Mouse (Mus musculus): ENCODE measurements around the gene Ankrd22. TPM values are rescaled to one million over a fixed set of nuclear protein-coding genes. Genes with fewer than 3 reads are reported as not detected.

Ankrd22 gene
- total and polyA plus RNA-seq, 3 experiments: 0.10 TPM; not detected in 2

DNA sequence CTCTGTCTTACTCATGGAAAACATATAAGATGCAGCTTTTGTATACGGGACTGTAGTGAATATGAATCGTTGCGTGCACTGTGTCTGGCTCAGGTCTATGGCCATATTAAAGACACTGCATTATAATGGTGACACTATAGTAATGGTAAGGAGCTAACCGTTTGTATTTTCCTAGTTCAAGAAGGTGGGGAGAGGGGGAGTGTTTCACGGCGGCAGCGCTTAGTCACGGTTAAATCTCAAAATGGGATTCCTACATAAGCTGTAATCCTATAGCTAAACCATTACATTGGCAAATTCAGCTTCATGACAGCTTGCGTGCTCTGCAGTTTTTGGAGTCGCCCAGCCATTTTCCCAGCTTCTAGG is 25.8 kb upstream of the Ankrd22 start:
- H3K4me1 ChIP-seq (ENCODE audit: control insufficient read depth, insufficient read depth, low read length): peaks cover 1% of the 10 kb centered on the region
- intact Hi-C loops (cut with DNase I): no loop called here
- H3K79me2 ChIP-seq (replicated peaks; ENCODE audit: control insufficient read depth, insufficient read depth, low read length): no peaks in the 10 kb centered on the region
- no peaks in the 10 kb centered on the region for H3K27me3 ChIP-seq (ENCODE audit: control insufficient read depth, insufficient read depth, low read length)
- H3K36me3 ChIP-seq (ENCODE audit: control insufficient read depth, insufficient read depth, low read length): no peaks in the 10 kb centered on the region
- TF ChIP-seq CTCF (IDR thresholded peaks at IDR 0.05) (no peak), EP300 (IDR thresholded peaks at IDR 0.05; ENCODE audit: insufficient read depth, low read depth, low read length) (no peak), POLR2A (IDR thresholded peaks at IDR 0.05; ENCODE audit: insufficient read depth, low read depth, low read length) (no peak)
- peak overlapping the region; percentile 59 for H3K9ac ChIP-seq (ENCODE audit: low read depth, low read length)
- no peak overlapping the region; the same call in 1 of the 2 replicates for H3K4me3 ChIP-seq
- WGBS: 64% methylated on average over 10 of the region's 10 CpGs
- no peak overlapping the region for H3K27ac ChIP-seq
- DNase-seq: no peak

DNA sequence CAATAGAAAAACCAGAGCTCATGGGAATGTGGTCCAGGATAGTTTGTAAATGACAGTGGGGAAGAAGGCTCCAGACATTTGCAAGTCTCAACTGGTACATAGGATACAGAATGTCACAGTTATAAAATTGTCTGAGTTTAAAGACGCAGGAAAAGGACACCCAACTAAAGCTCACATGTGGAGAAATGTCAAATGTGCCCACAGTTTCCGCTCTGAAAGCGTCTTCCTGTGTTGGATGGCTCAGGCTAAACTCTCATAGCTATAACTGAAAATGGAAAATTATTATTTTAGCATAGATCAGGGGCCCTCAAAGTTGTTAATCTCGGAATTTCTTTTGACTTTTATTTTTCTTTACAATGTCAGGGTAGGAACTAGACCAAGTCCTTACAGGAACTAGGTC is 21.0 kb upstream of the Ankrd22 start:
- Histone ChIP-seq H3K27me3 (ENCODE audit: control insufficient read depth, insufficient read depth, low read length) (no peaks in the 10 kb centered on the region), H3K4me3 (no peak overlapping the region), H3K4me1 (ENCODE audit: control insufficient read depth, insufficient read depth, low read length) (no peaks in the 10 kb centered on the region; the same call in 1 of the 2 replicates), H3K27ac (no peak overlapping the region), H3K9ac (ENCODE audit: low read depth, low read length) (no peak overlapping the region), H3K79me2 (replicated peaks; ENCODE audit: control insufficient read depth, insufficient read depth, low read length) (no peaks in the 10 kb centered on the region), H3K36me3 (ENCODE audit: control insufficient read depth, insufficient read depth, low read length) (no peaks in the 10 kb centered on the region)
- WGBS: 83% methylated on average over 4 of the region's 4 CpGs
- intact Hi-C loops (cut with DNase I): no loop called here
- no peak for TF ChIP-seq CTCF (IDR thresholded peaks at IDR 0.05)
- no peak for DNase-seq

DNA sequence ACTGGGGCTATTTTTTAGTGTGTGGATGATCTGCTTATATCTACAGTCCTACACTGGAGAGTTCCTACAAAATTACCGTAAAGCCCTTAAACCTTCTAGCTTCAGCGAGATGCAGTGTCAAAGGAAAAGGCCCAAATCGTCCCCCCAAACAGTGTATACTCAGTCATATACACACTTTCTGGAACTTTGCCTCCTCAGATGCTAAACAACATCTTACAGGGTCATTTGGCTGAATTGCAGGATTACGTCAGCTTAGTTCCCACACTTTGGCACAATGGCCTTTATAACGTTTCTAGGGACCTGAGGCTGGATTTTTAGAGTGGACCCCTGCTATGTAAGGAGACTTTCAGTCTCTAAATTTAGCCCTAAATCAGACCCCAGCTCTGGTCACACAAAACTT is 16.6 kb upstream of the Ankrd22 start:
- 75% methylated on average over 5 of the region's 5 CpGs for WGBS

DNA sequence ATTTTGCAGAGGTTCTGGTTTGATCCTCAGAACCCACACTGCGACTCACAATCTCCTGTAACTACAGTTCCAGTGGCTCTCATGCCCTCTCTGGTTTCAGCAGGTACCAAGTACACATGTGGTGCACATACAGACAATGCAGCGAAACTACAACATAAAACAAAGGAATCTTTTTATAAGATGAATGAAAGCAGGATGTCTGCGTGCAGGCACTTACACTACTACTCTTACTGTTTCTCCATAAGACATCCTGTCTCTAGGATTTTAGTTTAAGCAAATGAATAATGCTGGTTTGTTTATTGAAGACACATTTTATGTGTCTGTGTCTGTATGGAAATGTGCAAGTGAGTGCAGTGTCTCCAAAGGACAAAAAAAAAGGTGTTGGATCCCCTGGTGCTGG is 15.4 kb upstream of the Ankrd22 start:
- no peak overlapping the region for H3K4me3 ChIP-seq
- 78% methylated on average over 3 of the region's 3 CpGs for WGBS

More for the DNA sequence above, 16.6 kb upstream of the Ankrd22 start:
- TF ChIP-seq EP300 (IDR thresholded peaks at IDR 0.05; ENCODE audit: insufficient read depth, low read depth, low read length) (no peak), POLR2A (IDR thresholded peaks at IDR 0.05; ENCODE audit: insufficient read depth, low read depth, low read length) (no peak)
- no peak overlapping the region for H3K27ac ChIP-seq
- H3K9ac ChIP-seq (ENCODE audit: low read depth, low read length): no peak overlapping the region
- H3K36me3 ChIP-seq (ENCODE audit: control insufficient read depth, insufficient read depth, low read length): no peaks in the 10 kb centered on the region
- H3K79me2 ChIP-seq (replicated peaks; ENCODE audit: control insufficient read depth, insufficient read depth, low read length): no peaks in the 10 kb centered on the region
- DNase-seq: no peak
- H3K4me1 ChIP-seq (ENCODE audit: control insufficient read depth, insufficient read depth, low read length): no peaks in the 10 kb centered on the region
- no peak overlapping the region for H3K4me3 ChIP-seq
- no peaks in the 10 kb centered on the region for H3K27me3 ChIP-seq (ENCODE audit: control insufficient read depth, insufficient read depth, low read length)
- intact Hi-C loops (cut with DNase I): no loop called here

DNA sequence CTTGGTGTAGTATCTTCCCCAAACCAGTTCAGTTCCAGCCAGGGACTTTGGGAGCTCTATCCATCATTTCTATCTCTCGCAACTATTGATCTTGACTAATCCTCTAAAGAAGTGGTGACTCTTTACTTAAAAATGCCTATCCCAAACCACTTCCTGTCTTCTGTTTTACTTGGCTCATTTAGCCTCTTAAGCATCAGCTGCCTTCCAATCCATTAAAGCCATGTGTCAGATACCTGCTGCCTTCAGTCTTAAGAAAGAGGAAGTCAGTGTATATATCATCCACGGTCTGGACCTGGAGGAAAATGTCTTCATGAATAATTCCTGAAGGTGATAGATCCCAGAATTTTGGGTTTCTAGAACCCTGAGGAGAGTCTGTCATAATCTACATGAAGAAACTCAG is 14.5 kb upstream of the Ankrd22 start:
- no peak overlapping the region for H3K9ac ChIP-seq (ENCODE audit: low read depth, low read length)
- H3K4me1 ChIP-seq (ENCODE audit: control insufficient read depth, insufficient read depth, low read length): no peaks in the 10 kb centered on the region
- no peaks in the 10 kb centered on the region for H3K79me2 ChIP-seq (replicated peaks; ENCODE audit: control insufficient read depth, insufficient read depth, low read length)
- no peaks in the 10 kb centered on the region for H3K36me3 ChIP-seq (ENCODE audit: control insufficient read depth, insufficient read depth, low read length)
- TF ChIP-seq POLR2A (IDR thresholded peaks at IDR 0.05; ENCODE audit: insufficient read depth, low read depth, low read length): no peak
- no peak for TF ChIP-seq EP300 (IDR thresholded peaks at IDR 0.05; ENCODE audit: insufficient read depth, low read depth, low read length)
- no peak for TF ChIP-seq CTCF (IDR thresholded peaks at IDR 0.05)
- H3K27me3 ChIP-seq (ENCODE audit: control insufficient read depth, insufficient read depth, low read length): no peaks in the 10 kb centered on the region
- no peak overlapping the region for H3K27ac ChIP-seq
- no peak for DNase-seq
- WGBS: 52% methylated on average over 2 of the region's 2 CpGs
- intact Hi-C loops (cut with DNase I): no loop called here
- no peak overlapping the region for H3K4me3 ChIP-seq

More for the DNA sequence above, 15.4 kb upstream of the Ankrd22 start:
- no peak for DNase-seq
- Histone ChIP-seq H3K4me1 (ENCODE audit: control insufficient read depth, insufficient read depth, low read length) (no peaks in the 10 kb centered on the region), H3K27ac (no peak overlapping the region), H3K27me3 (ENCODE audit: control insufficient read depth, insufficient read depth, low read length) (no peaks in the 10 kb centered on the region), H3K9ac (ENCODE audit: low read depth, low read length) (no peak overlapping the region), H3K36me3 (ENCODE audit: control insufficient read depth, insufficient read depth, low read length) (no peaks in the 10 kb centered on the region), H3K79me2 (replicated peaks; ENCODE audit: control insufficient read depth, insufficient read depth, low read length) (no peaks in the 10 kb centered on the region)
- no peak for TF ChIP-seq EP300 (IDR thresholded peaks at IDR 0.05; ENCODE audit: insufficient read depth, low read depth, low read length)
- no peak for TF ChIP-seq POLR2A (IDR thresholded peaks at IDR 0.05; ENCODE audit: insufficient read depth, low read depth, low read length)
- TF ChIP-seq CTCF (IDR thresholded peaks at IDR 0.05): no peak
- intact Hi-C loops (cut with DNase I): no loop called here

DNA sequence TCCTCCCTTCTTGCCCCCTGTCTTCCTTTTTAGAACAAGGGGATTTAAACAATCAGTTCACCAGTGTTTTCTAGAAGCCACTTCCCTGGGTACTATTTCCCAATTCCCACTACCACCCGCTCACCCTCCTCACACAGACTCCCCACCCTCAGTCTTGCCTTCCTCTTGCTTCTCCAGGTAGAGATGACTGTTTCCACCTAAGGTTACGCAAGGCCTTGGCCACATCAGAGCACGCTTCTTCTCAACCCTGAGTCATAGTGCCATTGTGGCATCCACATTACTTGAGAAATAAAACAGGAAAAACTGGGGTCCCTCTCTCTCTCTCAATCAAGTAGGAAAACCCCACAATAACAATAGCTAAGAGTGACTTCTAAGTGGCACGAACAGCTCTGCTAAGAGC is 13.3 kb upstream of the Ankrd22 start:
- no peaks in the 10 kb centered on the region for H3K27me3 ChIP-seq (ENCODE audit: control insufficient read depth, insufficient read depth, low read length)
- no peak for DNase-seq
- no peak overlapping the region for H3K9ac ChIP-seq (ENCODE audit: low read depth, low read length)
- intact Hi-C loops (cut with DNase I): no loop called here
- no peaks in the 10 kb centered on the region for H3K36me3 ChIP-seq (ENCODE audit: control insufficient read depth, insufficient read depth, low read length)
- 85% methylated on average over 4 of the region's 4 CpGs for WGBS
- no peak for TF ChIP-seq POLR2A (IDR thresholded peaks at IDR 0.05; ENCODE audit: insufficient read depth, low read depth, low read length)
- TF ChIP-seq CTCF (IDR thresholded peaks at IDR 0.05): no peak
- no peak for TF ChIP-seq EP300 (IDR thresholded peaks at IDR 0.05; ENCODE audit: insufficient read depth, low read depth, low read length)
- H3K27ac ChIP-seq: no peak overlapping the region
- H3K4me3 ChIP-seq: no peak overlapping the region
- H3K4me1 ChIP-seq (ENCODE audit: control insufficient read depth, insufficient read depth, low read length): no peaks in the 10 kb centered on the region
- H3K79me2 ChIP-seq (replicated peaks; ENCODE audit: control insufficient read depth, insufficient read depth, low read length): no peaks in the 10 kb centered on the region
